Mouse (Mus musculus) testis, adult 2 months (tissue): ENCODE data around the gene Acot7.

Experiments used
- CTCF ChIP-seq: fragments of 200-500 bp; IDR thresholded peaks from 2 replicates; pipeline ENCODE4 v1.5.1; 2012; ENCODE audit warnings: low read depth, mild to moderate bottlenecking, inconsistent platforms, low read length, moderate library complexity; ENCODE audit not compliant: control insufficient read depth, insufficient read depth, insufficient replicate concordance
- POLR2A ChIP-seq: fragments of 200-500 bp; IDR thresholded peaks from 2 replicates; pipeline ENCODE4 v1.6.1; 2012; ENCODE audit warnings: low read depth, mild to moderate bottlenecking, inconsistent platforms, low read length, moderate library complexity; ENCODE audit not compliant: control insufficient read depth

GRCm38 (mm10) chr4:152162748-152163147 lies 15.2 kb upstream of the Acot7 start:
- no peak for TF ChIP-seq CTCF
- no peak for TF ChIP-seq POLR2A
